Mouse (Mus musculus) hindbrain, postnatal 0 days (tissue): ENCODE results near the gene Sall1. TPM values are rescaled to one million over a fixed set of nuclear protein-coding genes. Genes with fewer than 3 reads are reported as not detected.

Experiments used
- ATAC-seq: fragments of 200-750 bp; cut with Nextera tagmentation; 2 replicates; pipeline ENCODE4 v1.8.0; 2017; ENCODE audit warnings: mild to moderate bottlenecking, moderate TSS enrichment, moderate library complexity
- DNase-seq: peaks from one replicate; pipeline ENCODE4 v3.0.0-alpha.2; 2015; ENCODE audit warnings: low spot score
- H3K27ac ChIP-seq: fragments of 300-500 bp; sonication (generic); 2 replicates; pipeline ENCODE4 v1.5.1; 2014; ENCODE audit warnings: mild to moderate bottlenecking
- H3K27me3 ChIP-seq: fragments of 300-500 bp; sonication (generic); 2 replicates; pipeline ENCODE4 v1.6.1; 2014; ENCODE audit warnings: low read length, mixed read lengths; ENCODE audit not compliant: insufficient read depth
- H3K36me3 ChIP-seq: fragments of 300-500 bp; sonication (generic); 2 replicates; pipeline ENCODE4 v1.6.1; 2014; ENCODE audit warnings: low read length, mixed read lengths; ENCODE audit not compliant: insufficient read depth
- H3K4me1 ChIP-seq: fragments of 300-500 bp; sonication (generic); 2 replicates; pipeline ENCODE4 v1.6.1; 2014; ENCODE audit warnings: antibody characterized with exemption, low read length, mixed read lengths; ENCODE audit not compliant: insufficient read depth
- H3K4me2 ChIP-seq: fragments of 300-500 bp; sonication (generic); 2 replicates; pipeline ENCODE4 v1.6.1; 2014; ENCODE audit warnings: low read depth, mild to moderate bottlenecking, low read length, moderate library complexity, mixed read lengths
- H3K4me3 ChIP-seq: fragments of 300-500 bp; sonication (generic); 2 replicates; pipeline ENCODE4 v1.5.1; 2014; ENCODE audit warnings: low read length
- H3K9ac ChIP-seq: fragments of 300-500 bp; sonication (generic); replicated peaks from 2 replicates; pipeline ENCODE4 v1.6.1; 2014; ENCODE audit warnings: mild to moderate bottlenecking, low read length, moderate library complexity, mixed read lengths
- H3K9me3 ChIP-seq: fragments of 300-500 bp; sonication (generic); 2 replicates; pipeline ENCODE4 v1.6.1; 2016; ENCODE audit warnings: low read length, mixed read lengths
- CTCF ChIP-seq: IDR thresholded peaks from 2 replicates; pipeline ENCODE4 v1.5.1; 2016; ENCODE audit warnings: antibody characterized with exemption, control low read depth, low read depth
- WGBS: fragments of 180-500 bp; shearing (Covaris S2); extraction: QIAGEN DNeasy Blood & Tissue Kit; methylation state at CpG from one replicate; pipeline ENCODE4 v1.1.7; 2014; 5-methylcytosine and 5-hydroxymethylcytosine counted together
- polyA plus RNA-seq: library from polyadenylated mRNA; unstranded; fragments of >200 nt; fragmentation: Nextera tagmentation; extraction: Ambion mirVana; gene quantifications from 2 replicates; pipeline ENCODE4 v1.2.1, GENCODE M21; 2015
- total RNA-seq: library from RNA; depleted of rRNA; stranded (reverse); fragments of >200 nt; gene quantifications from 2 replicates; pipeline ENCODE4 v1.2.3, GENCODE M21; 2014

Sall1 gene
- total and polyA plus RNA-seq, 2 experiments from 2014 or later: 3.3 to 7.5 TPM

GRCm38 (mm10) chr8:89004041-89004440, 39.9 kb downstream of the Sall1 start:
- Histone ChIP-seq H3K9ac (no peak overlapping the region), H3K27me3 (peaks cover 11% of the 10 kb centered on the region; the same call in 1 of the 2 replicates), H3K4me1 (0 out of 2 replicates have a peak, but pooled peaks cover 7% of the 10 kb centered on the region), H3K9me3 (no peaks in the 10 kb centered on the region), H3K27ac (no peak overlapping the region), H3K4me2 (no peak overlapping the region), H3K36me3 (no peaks in the 10 kb centered on the region), H3K4me3 (no peak overlapping the region)
- no peak for DNase-seq
- TF ChIP-seq CTCF: no peak
- no peak for ATAC-seq
- 18% methylated on average over 2 of the region's 2 CpGs for WGBS

GRCm38 (mm10) chr8:89003336-89003896, 40.5 kb downstream of the Sall1 start:
- no peak for DNase-seq
- H3K9me3 ChIP-seq: no peaks in the 10 kb centered on the region
- peaks cover 8% of the 10 kb centered on the region; the same call in 1 of the 2 replicates for H3K27me3 ChIP-seq
- no peak for ATAC-seq
- H3K4me3 ChIP-seq: no peak overlapping the region
- H3K9ac ChIP-seq: no peak overlapping the region
- no peaks in the 10 kb centered on the region for H3K36me3 ChIP-seq
- no peak for TF ChIP-seq CTCF
- no peak overlapping the region for H3K27ac ChIP-seq
- H3K4me2 ChIP-seq: no peak overlapping the region
- WGBS: 17% methylated on average over 8 of the region's 8 CpGs
- H3K4me1 ChIP-seq: 0 out of 2 replicates have a peak, but pooled peaks cover 7% of the 10 kb centered on the region

- ATAC-seq: no peak
- Histone ChIP-seq H3K27ac (no peak overlapping the region), H3K9me3 (no peaks in the 10 kb centered on the region), H3K27me3 (peaks cover 7% of the 10 kb centered on the region), H3K36me3 (no peaks in the 10 kb centered on the region), H3K4me3 (no peak overlapping the region), H3K9ac (no peak overlapping the region), H3K4me1 (0 out of 2 replicates have a peak, but pooled peaks cover 7% of the 10 kb centered on the region), H3K4me2 (no peak overlapping the region)
- no peak for TF ChIP-seq CTCF
- 77% methylated on average over 2 of the region's 2 CpGs for WGBS
- no peak for DNase-seq
Measured at GRCm38 (mm10) chr8:89002128-89002527, 41.8 kb downstream of the Sall1 start.

- no peak overlapping the region for H3K27ac ChIP-seq
Measured at GRCm38 (mm10) chr8:88997276-88997675, 46.7 kb downstream of the Sall1 start.

GRCm38 (mm10) chr8:88991780-88992509, 52.0 kb downstream of the Sall1 start:
- DNase-seq (no peak), ATAC-seq (no peak)
- no peak overlapping the region for H3K9ac ChIP-seq
- H3K4me3 ChIP-seq: no peak overlapping the region
- no peaks in the 10 kb centered on the region for H3K27me3 ChIP-seq
- WGBS: 53% methylated on average over 15 of the region's 15 CpGs
- H3K9me3 ChIP-seq: no peaks in the 10 kb centered on the region
- no peak overlapping the region for H3K4me2 ChIP-seq
- no peak for TF ChIP-seq CTCF
- no peak overlapping the region for H3K27ac ChIP-seq
- no peaks in the 10 kb centered on the region for H3K4me1 ChIP-seq
- no peaks in the 10 kb centered on the region for H3K36me3 ChIP-seq

More at GRCm38 (mm10) chr8:88997276-88997675, 46.7 kb downstream of the Sall1 start:
- ATAC-seq (no peak), DNase-seq (no peak)
- Histone ChIP-seq H3K4me1 (no peaks in the 10 kb centered on the region), H3K4me3 (no peak overlapping the region), H3K9me3 (no peaks in the 10 kb centered on the region), H3K36me3 (no peaks in the 10 kb centered on the region), H3K9ac (no peak overlapping the region), H3K27me3 (peaks cover 7% of the 10 kb centered on the region; the same call in 1 of the 2 replicates), H3K4me2 (no peak overlapping the region)
- WGBS: 91% methylated on average over 2 of the region's 2 CpGs
- no peak for TF ChIP-seq CTCF

GRCm38 (mm10) chr8:88991176-88991575, 52.8 kb downstream of the Sall1 start:
- no peaks in the 10 kb centered on the region for H3K4me1 ChIP-seq
- H3K4me3 ChIP-seq: no peak overlapping the region
- no peaks in the 10 kb centered on the region for H3K36me3 ChIP-seq
- ATAC-seq: no peak
- H3K9ac ChIP-seq: no peak overlapping the region
- no peaks in the 10 kb centered on the region for H3K9me3 ChIP-seq
- H3K4me2 ChIP-seq: no peak overlapping the region
- no peak for DNase-seq
- WGBS: 76% methylated on average over 5 of the region's 5 CpGs
- no peaks in the 10 kb centered on the region for H3K27me3 ChIP-seq
- no peak overlapping the region for H3K27ac ChIP-seq
- TF ChIP-seq CTCF: no peak

GRCm38 (mm10) chr8:88989002-88989401, 55.0 kb downstream of the Sall1 start:
- Histone ChIP-seq H3K27me3 (no peaks in the 10 kb centered on the region), H3K4me3 (no peak overlapping the region), H3K9ac (no peak overlapping the region), H3K9me3 (no peaks in the 10 kb centered on the region), H3K4me2 (no peak overlapping the region), H3K27ac (no peak overlapping the region), H3K36me3 (no peaks in the 10 kb centered on the region), H3K4me1 (no peaks in the 10 kb centered on the region)
- no peak for TF ChIP-seq CTCF
- DNase-seq (no peak), ATAC-seq (no peak)
- WGBS: 73% methylated on average over 3 of the region's 3 CpGs
